Mouse (Mus musculus) left cerebral cortex, postnatal 10 days (tissue): ENCODE results near the gene Lsm7. TPM values are rescaled to one million over a fixed set of nuclear protein-coding genes. Genes with fewer than 3 reads are reported as not detected.
A peak's percentile ranks its signal among the peaks of the same experiment; 100 is the strongest.

Experiments used
- DNase-seq, 2 experiments: peaks; one replicate each; pipeline ENCODE4 v3.0.0; 2021 to 2022; ENCODE audit warnings: low spot score in 2 of 2, mixed read lengths in 1 of 2; ENCODE audit errors: extremely low spot score in 1 of 2
- intact Hi-C: fragments of 180-260 bp; cut with DNase I; formaldehyde crosslinking; loops from one replicate; pipeline ENCODE4 v1.15.1; 2025
- microRNA-seq: library from miRNA; unstranded; fragments of <30 nt; microRNA quantifications from one replicate; pipeline ENCODE4 v1.2.0, GENCODE M21; 2022
- total RNA-seq, 2 experiments: library from RNA; stranded (reverse); gene quantifications; 2 replicates each; pipeline ENCODE4 v1.2.3; 2021

Lsm7 gene
- total RNA-seq, 2 experiments from 2014 or later: 51.1 to 57.3 TPM

- intact Hi-C loops: loop anchor here (5.0 kb wide), 1 partner anchor 71 kb away; no protein-coding TSS in a partner anchor
- DNase-seq: no peak
Measured at GRCm38 (mm10) chr10:80806341-80807056, 48.5 kb downstream of the Lsm7 start.

DNA sequence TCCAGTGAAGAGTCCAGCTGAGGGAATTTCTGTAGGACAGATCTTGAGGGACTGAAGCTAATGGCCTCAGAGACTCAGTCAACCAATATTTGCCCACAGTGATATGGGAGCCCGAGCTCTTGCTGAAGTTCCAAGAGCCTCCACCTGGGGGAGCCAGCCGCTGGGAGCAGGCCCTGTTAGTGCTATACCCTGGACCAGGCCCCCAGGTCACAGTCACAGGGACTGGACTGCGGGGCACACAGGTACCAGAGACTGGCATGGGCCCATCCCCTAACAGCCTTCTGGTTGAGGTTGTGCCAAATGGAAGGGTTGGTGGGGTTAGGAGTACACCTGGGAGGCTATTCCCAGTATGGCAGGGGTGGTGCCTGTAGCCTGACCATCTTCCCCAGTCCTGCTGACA is 49.1 kb downstream of the Lsm7 start:
- intact Hi-C loops: loop anchor here (5.0 kb wide), 1 partner anchor 71 kb away; no protein-coding TSS in a partner anchor
- peak in 1 of 2 experiments; percentile 82 for DNase-seq

- no peak for DNase-seq
- intact Hi-C loops: loop anchor here (5.0 kb wide), 1 partner anchor 72 kb away; no protein-coding TSS in a partner anchor
Measured at GRCm38 (mm10) chr10:80805322-80805721, 49.7 kb downstream of the Lsm7 start.

DNA sequence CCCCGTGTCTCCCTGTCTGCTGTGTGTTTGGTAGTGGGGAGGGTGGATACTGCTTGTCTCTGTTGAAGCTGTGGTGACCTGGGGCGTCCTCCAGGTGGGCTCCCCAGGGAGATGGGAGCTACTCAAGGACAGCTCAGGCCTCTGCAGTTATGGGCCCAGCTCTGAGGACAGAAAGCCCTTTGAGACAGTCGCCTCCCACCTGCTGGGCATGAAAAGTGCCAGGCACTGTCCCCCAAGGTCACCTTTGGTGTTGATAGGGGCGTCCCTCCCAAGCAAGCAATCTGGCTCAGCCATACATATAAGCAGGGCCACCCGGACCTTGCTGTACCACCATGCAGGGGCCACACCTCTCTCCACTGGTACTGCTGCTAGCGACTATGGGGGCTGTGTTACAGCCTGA is 50.1 kb downstream of the Lsm7 start, which contains the start of gene Amh:
Amh (plus strand) TSS at position 328 of the 400 bp plus-strand sequence.
- intact Hi-C loops: loop anchor here (5.0 kb wide), 1 partner anchor 72 kb away; no protein-coding TSS in a partner anchor
- DNase-seq: no peak

GRCm38 (mm10) chr10:80804340-80804739 is 50.7 kb downstream of the Lsm7 start:
- intact Hi-C loops: no loop called here
- DNase-seq: no peak

DNA sequence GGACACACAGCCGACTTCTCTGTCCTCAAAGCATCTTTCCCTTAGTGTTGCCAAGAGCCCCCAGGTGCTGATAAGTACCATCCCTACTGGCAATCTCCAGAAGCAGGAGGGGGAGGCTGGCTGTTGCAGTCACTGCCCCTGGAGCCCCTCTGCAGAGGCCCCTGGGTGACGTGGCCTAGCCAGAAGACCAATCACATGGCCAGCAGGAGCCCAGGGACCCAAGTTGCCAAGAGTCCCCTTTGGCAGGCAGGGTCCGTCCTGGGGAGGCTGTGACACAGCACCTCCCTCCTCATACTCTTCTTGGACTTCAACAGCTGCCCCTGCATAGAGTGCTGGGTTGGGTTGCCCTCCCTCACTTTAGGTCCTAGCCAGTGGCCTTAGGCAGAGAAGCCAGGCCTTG is 52.0 kb downstream of the Lsm7 start:
- DNase-seq: no peak
- intact Hi-C loops: no loop called here

Small RNA genes within 50 kb of the gene (microRNA-seq; reads per million reads assigned to microRNA genes)
- 9.5 reads per million, percentile 30 among the genes with 10 or more reads in this experiment for gene Mir1982

Other genes with a start within 250 kb of the Lsm7 start
- gene Gm49322, start 249.2 kb downstream of the Lsm7 start, total RNA-seq: 1 to 10 TPM; 2.0 to 3.0 TPM
- gene Csnk1g2, start 232.4 kb downstream of the Lsm7 start, total RNA-seq: 100 to 1,000 TPM; 156 to 167 TPM
- gene Btbd2, start 198.1 kb downstream of the Lsm7 start, total RNA-seq: 10 to 100 TPM; 89.6 to 91.0 TPM
- 10 to 100 TPM; 46.1 to 47.1 TPM for gene Mknk2, start 177.1 kb downstream of the Lsm7 start, total RNA-seq
- gene Mob3a, start 153.2 kb downstream of the Lsm7 start, total RNA-seq: 10 to 100 TPM; 21.8 to 24.7 TPM
- 10 to 100 TPM; 56.3 to 63.5 TPM for gene Izumo4, start 153.0 kb downstream of the Lsm7 start, total RNA-seq
- gene Ap3d1, start 112.9 kb downstream of the Lsm7 start, total RNA-seq: 100 to 1,000 TPM; 146 to 151 TPM
- 10 to 100 TPM; 59.1 to 60.1 TPM for gene Dot1l, start 100.0 kb downstream of the Lsm7 start, total RNA-seq
- 10 to 100 TPM; 39.7 to 43.1 TPM for gene Sf3a2, start 57.0 kb downstream of the Lsm7 start, total RNA-seq
- gene Plekhj1, start 56.6 kb downstream of the Lsm7 start, total RNA-seq: 10 to 100 TPM; 57.0 to 62.1 TPM
- 1 to 10 TPM; 1.7 to 2.0 TPM for gene Amh, start 50.0 kb downstream of the Lsm7 start, total RNA-seq
- gene Jsrp1, start 41.7 kb downstream of the Lsm7 start, total RNA-seq: 1 to 10 TPM; 1.6 to 2.0 TPM
- gene Oaz1, start 28.6 kb downstream of the Lsm7 start, total RNA-seq: 100 to 1,000 TPM; 414 to 433 TPM
- 10 to 100 TPM; 25.4 to 30.9 TPM for gene Lingo3, start 11.2 kb downstream of the Lsm7 start, total RNA-seq
- 10 to 100 TPM; 81.5 to 90.2 TPM for gene Sppl2b, start 66 bp upstream of the Lsm7 start, total RNA-seq
- gene Tmprss9, start 16.6 kb upstream of the Lsm7 start, total RNA-seq: under 1 TPM in 1 of 2 experiments, not detected in 1; 0.13 TPM
- 100 to 1,000 TPM; 158 to 161 TPM for gene Timm13, start 45.8 kb upstream of the Lsm7 start, total RNA-seq
- gene Lmnb2, start 63.0 kb upstream of the Lsm7 start, total RNA-seq: 10 to 100 TPM; 20.4 to 21.3 TPM
- 10 to 100 TPM in 1 of 2 experiments, 1 to 10 TPM in 1; 8.2 to 10.4 TPM for gene Gadd45b, start 74.9 kb upstream of the Lsm7 start, total RNA-seq
- 100 to 1,000 TPM; 127 to 166 TPM for gene Gng7, start 159.7 kb upstream of the Lsm7 start, total RNA-seq
- 100 to 1,000 TPM; 105 to 120 TPM for gene Diras1, start 170.5 kb upstream of the Lsm7 start, total RNA-seq
- 10 to 100 TPM; 65.2 to 67.8 TPM for gene Slc39a3, start 182.2 kb upstream of the Lsm7 start, total RNA-seq
- gene Sgta, start 205.0 kb upstream of the Lsm7 start, total RNA-seq: 100 to 1,000 TPM; 187 to 196 TPM
- gene Thop1, start 214.8 kb upstream of the Lsm7 start, total RNA-seq: 10 to 100 TPM; 53.8 to 54.9 TPM
- under 1 TPM; 0.28 to 0.30 TPM for gene Creb3l3, start 243.7 kb upstream of the Lsm7 start, total RNA-seq